Mouse (Mus musculus): ENCODE data around the gene Arhgap36.

GRCm38 (mm10) chrX:49489141-49489540, 25.4 kb downstream of the Arhgap36 start:
- TF ChIP-seq POLR2A (IDR thresholded peaks at IDR 0.05; ENCODE audit: low read depth, low read length), result no peak
- TF ChIP-seq CTCF (IDR thresholded peaks at IDR 0.05; ENCODE audit: extremely low read depth, insufficient read depth, insufficient read length, insufficient replicate concordance), result no peak
